Mouse (Mus musculus): ENCODE results near the gene Cnpy1. TPM values are rescaled to one million over a fixed set of nuclear protein-coding genes. Genes with fewer than 3 reads are reported as not detected.

Gene Cnpy1
- polyA plus RNA-seq, 1 experiment = 2.0 TPM

GRCm38 (mm10) chr5:28257816-28258215 is 12.2 kb upstream of the Cnpy1 start:
- no peaks in the 10 kb centered on the region for H3K27me3 ChIP-seq (ENCODE audit: control insufficient read depth, insufficient read depth, low read length)
- no peak overlapping the region for H3K27ac ChIP-seq (ENCODE audit: insufficient read depth, low read depth, low read length)
- H3K4me1 ChIP-seq (ENCODE audit: control insufficient read depth, insufficient read depth, insufficient read length, low read length) = no peaks in the 10 kb centered on the region
- H3K4me3 ChIP-seq (ENCODE audit: low read depth, low read length) = no peak overlapping the region
- no peaks in the 10 kb centered on the region for H3K36me3 ChIP-seq (ENCODE audit: control insufficient read depth, insufficient read depth, low read length)
- WGBS = 79% methylated on average over 4 of the region's 4 CpGs
- TF ChIP-seq POLR2A (IDR thresholded peaks at IDR 0.05; ENCODE audit: low read depth, low read length) (no peak), CTCF (IDR thresholded peaks at IDR 0.05; ENCODE audit: extremely low read depth, insufficient read length, insufficient replicate concordance, low read depth, low read length) (no peak)

- TF ChIP-seq CTCF (IDR thresholded peaks at IDR 0.05; ENCODE audit: extremely low read depth, insufficient read length, insufficient replicate concordance, low read depth, low read length) = no peak
- TF ChIP-seq POLR2A (IDR thresholded peaks at IDR 0.05; ENCODE audit: low read depth, low read length) = no peak
- Histone ChIP-seq H3K27me3 (ENCODE audit: control insufficient read depth, insufficient read depth, low read length) (no peaks in the 10 kb centered on the region), H3K27ac (ENCODE audit: insufficient read depth, low read depth, low read length) (no peak overlapping the region), H3K4me1 (ENCODE audit: control insufficient read depth, insufficient read depth, insufficient read length, low read length) (no peaks in the 10 kb centered on the region), H3K36me3 (ENCODE audit: control insufficient read depth, insufficient read depth, low read length) (no peaks in the 10 kb centered on the region), H3K4me3 (ENCODE audit: low read depth, low read length) (no peak overlapping the region)
- 32% methylated on average over 4 of the region's 4 CpGs for WGBS
Measured at GRCm38 (mm10) chr5:28252999-28253398, 7.4 kb upstream of the Cnpy1 start.

- WGBS = 89% methylated on average over 4 of the region's 4 CpGs
Measured at GRCm38 (mm10) chr5:28252260-28252659, 6.7 kb upstream of the Cnpy1 start.

GRCm38 (mm10) chr5:28251211-28251764 is 5.7 kb upstream of the Cnpy1 start:
- 77% methylated on average over 4 of the region's 4 CpGs for WGBS
- no peak for TF ChIP-seq POLR2A (IDR thresholded peaks at IDR 0.05; ENCODE audit: low read depth, low read length)
- TF ChIP-seq CTCF (IDR thresholded peaks at IDR 0.05; ENCODE audit: extremely low read depth, insufficient read length, insufficient replicate concordance, low read depth, low read length) = no peak
- H3K4me3 ChIP-seq (ENCODE audit: low read depth, low read length) = no peak overlapping the region
- no peaks in the 10 kb centered on the region for H3K4me1 ChIP-seq (ENCODE audit: control insufficient read depth, insufficient read depth, insufficient read length, low read length)
- H3K27ac ChIP-seq (ENCODE audit: insufficient read depth, low read depth, low read length) = no peak overlapping the region
- H3K27me3 ChIP-seq (ENCODE audit: control insufficient read depth, insufficient read depth, low read length) = no peaks in the 10 kb centered on the region
- H3K36me3 ChIP-seq (ENCODE audit: control insufficient read depth, insufficient read depth, low read length) = no peaks in the 10 kb centered on the region

More at GRCm38 (mm10) chr5:28252260-28252659, 6.7 kb upstream of the Cnpy1 start:
- Histone ChIP-seq H3K27ac (ENCODE audit: insufficient read depth, low read depth, low read length) (no peak overlapping the region), H3K36me3 (ENCODE audit: control insufficient read depth, insufficient read depth, low read length) (no peaks in the 10 kb centered on the region), H3K4me1 (ENCODE audit: control insufficient read depth, insufficient read depth, insufficient read length, low read length) (no peaks in the 10 kb centered on the region), H3K4me3 (ENCODE audit: low read depth, low read length) (no peak overlapping the region), H3K27me3 (ENCODE audit: control insufficient read depth, insufficient read depth, low read length) (no peaks in the 10 kb centered on the region)
- TF ChIP-seq CTCF (IDR thresholded peaks at IDR 0.05; ENCODE audit: extremely low read depth, insufficient read length, insufficient replicate concordance, low read depth, low read length) = no peak
- TF ChIP-seq POLR2A (IDR thresholded peaks at IDR 0.05; ENCODE audit: low read depth, low read length) = no peak

GRCm38 (mm10) chr5:28250479-28250878 is 4.9 kb upstream of the Cnpy1 start:
- H3K4me1 ChIP-seq (ENCODE audit: control insufficient read depth, insufficient read depth, insufficient read length, low read length) = no peaks in the 10 kb centered on the region
- H3K4me3 ChIP-seq (ENCODE audit: low read depth, low read length) = no peak overlapping the region
- H3K27ac ChIP-seq (ENCODE audit: insufficient read depth, low read depth, low read length) = no peak overlapping the region
- H3K27me3 ChIP-seq (ENCODE audit: control insufficient read depth, insufficient read depth, low read length) = no peaks in the 10 kb centered on the region
- 87% methylated on average over 2 of the region's 2 CpGs for WGBS
- no peak for TF ChIP-seq POLR2A (IDR thresholded peaks at IDR 0.05; ENCODE audit: low read depth, low read length)
- no peak for TF ChIP-seq CTCF (IDR thresholded peaks at IDR 0.05; ENCODE audit: extremely low read depth, insufficient read length, insufficient replicate concordance, low read depth, low read length)
- no peaks in the 10 kb centered on the region for H3K36me3 ChIP-seq (ENCODE audit: control insufficient read depth, insufficient read depth, low read length)

GRCm38 (mm10) chr5:28245121-28245520 is 485 bp downstream of the Cnpy1 start:
- Histone ChIP-seq H3K36me3 (ENCODE audit: control insufficient read depth, insufficient read depth, low read length) (no peaks in the 10 kb centered on the region), H3K4me1 (ENCODE audit: control insufficient read depth, insufficient read depth, insufficient read length, low read length) (no peaks in the 10 kb centered on the region), H3K27ac (ENCODE audit: insufficient read depth, low read depth, low read length) (no peak overlapping the region), H3K27me3 (ENCODE audit: control insufficient read depth, insufficient read depth, low read length) (no peaks in the 10 kb centered on the region), H3K4me3 (ENCODE audit: low read depth, low read length) (no peak overlapping the region)
- 69% methylated on average over 4 of the region's 4 CpGs for WGBS
- no peak for TF ChIP-seq POLR2A (IDR thresholded peaks at IDR 0.05; ENCODE audit: low read depth, low read length)
- TF ChIP-seq CTCF (IDR thresholded peaks at IDR 0.05; ENCODE audit: extremely low read depth, insufficient read length, insufficient replicate concordance, low read depth, low read length) = no peak

- Histone ChIP-seq H3K4me3 (ENCODE audit: low read depth, low read length) (no peak overlapping the region), H3K27ac (ENCODE audit: insufficient read depth, low read depth, low read length) (no peak overlapping the region), H3K36me3 (ENCODE audit: control insufficient read depth, insufficient read depth, low read length) (no peaks in the 10 kb centered on the region), H3K27me3 (ENCODE audit: control insufficient read depth, insufficient read depth, low read length) (no peaks in the 10 kb centered on the region), H3K4me1 (ENCODE audit: control insufficient read depth, insufficient read depth, insufficient read length, low read length) (no peaks in the 10 kb centered on the region)
- 66% methylated on average over 8 of the region's 8 CpGs for WGBS
- TF ChIP-seq POLR2A (IDR thresholded peaks at IDR 0.05; ENCODE audit: low read depth, low read length) (no peak), CTCF (IDR thresholded peaks at IDR 0.05; ENCODE audit: extremely low read depth, insufficient read length, insufficient replicate concordance, low read depth, low read length) (no peak)
Measured at GRCm38 (mm10) chr5:28243501-28244177, 2.0 kb downstream of the Cnpy1 start.
